Mouse (Mus musculus) 3T3-L1 (cell line): Measurements from ENCODE around the gene Atl3.
"Not testable (repeated sequence)": the region's sequence is repeated elsewhere in the genome, so short reads cannot be mapped to it uniquely, and the experiment has no call there.

Experiments
- DNase-seq: peaks from one replicate; pipeline ENCODE4 v3.0.0-alpha.2; 2015; ENCODE audit warnings: low read depth, low spot score

Gene Atl3

DNA sequence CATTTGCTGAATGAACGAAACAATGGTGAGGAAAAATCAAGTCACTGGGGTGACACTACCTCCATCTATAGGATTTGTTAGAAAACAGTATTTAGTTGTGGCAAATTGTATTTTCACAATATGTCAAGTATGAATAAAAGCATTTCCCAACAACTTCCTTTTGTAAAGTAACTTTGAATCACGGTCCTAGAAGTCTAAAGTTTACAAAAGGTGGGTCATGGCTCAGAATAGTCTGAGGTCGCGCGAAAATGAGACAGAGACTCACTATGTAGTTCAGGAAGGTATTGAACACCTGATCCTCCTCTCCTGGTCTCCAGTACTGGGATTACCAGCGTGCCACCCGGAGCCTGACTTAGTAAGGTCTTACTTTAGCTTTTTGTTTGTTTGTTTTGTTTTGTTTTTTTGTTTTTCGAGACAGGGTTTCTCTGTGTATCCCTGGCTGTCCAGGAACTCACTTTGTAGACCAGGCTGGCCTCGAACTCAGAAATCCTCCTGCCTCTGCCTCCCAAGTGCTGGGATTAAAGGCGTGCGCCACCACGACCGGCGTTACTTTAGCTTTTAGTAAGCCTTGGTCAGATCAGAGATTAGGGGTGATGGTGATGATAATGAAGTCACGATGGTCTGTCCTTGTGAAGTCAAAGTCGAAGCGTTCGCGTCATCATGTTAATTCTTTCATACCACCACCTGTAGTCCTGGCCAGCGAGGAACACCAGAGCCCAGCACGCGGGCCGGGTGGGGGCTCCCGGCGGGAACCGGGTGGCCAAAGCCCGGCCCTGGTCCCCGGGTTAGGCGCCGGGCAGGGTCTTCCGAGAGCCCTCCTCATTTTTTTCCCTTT is at the start of gene Atl3:
TSS of gene Atl3 (plus strand) at position 689 of the 835 bp plus-strand sequence.
- no peak for DNase-seq

DNA sequence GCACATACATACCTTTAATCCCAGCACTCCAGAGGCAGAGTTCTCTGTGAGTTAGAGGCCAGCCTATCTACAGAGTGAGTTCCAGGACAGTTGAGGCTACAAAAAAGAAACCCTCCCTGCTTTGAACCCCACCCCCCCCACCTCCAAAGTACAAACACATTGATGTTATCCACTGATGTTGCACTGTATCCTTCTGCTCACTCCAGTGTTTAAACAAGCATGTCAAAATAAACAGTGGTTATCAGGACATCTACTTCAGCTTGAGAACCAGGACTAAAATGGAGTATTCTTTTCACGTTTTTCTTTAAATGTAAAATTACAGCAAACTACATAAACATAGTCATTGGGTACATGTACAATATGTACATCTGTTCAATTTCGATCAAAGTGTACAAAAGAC is 48.7 kb upstream of the Atl3 start:
- no peak for DNase-seq

DNA sequence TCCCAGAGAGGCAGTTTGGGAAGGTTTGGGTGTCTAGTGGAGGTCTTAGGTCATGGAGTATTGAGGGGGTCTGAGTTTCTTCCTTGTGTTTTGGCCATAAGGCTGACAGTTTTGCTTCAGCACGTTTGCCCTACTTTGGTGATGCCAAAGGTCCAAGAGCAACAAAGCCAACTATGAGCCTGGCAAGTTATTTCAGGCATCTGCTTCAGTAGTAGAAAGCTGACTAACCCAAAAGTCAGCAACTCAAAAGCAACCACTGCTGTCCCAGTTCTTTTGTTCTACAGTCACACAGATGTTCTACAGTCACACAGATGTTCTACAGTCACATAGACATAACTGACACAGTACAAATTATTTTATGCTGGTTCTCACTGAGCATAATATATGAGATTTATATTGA is 48.2 kb upstream of the Atl3 start:
- DNase-seq = no peak

DNA sequence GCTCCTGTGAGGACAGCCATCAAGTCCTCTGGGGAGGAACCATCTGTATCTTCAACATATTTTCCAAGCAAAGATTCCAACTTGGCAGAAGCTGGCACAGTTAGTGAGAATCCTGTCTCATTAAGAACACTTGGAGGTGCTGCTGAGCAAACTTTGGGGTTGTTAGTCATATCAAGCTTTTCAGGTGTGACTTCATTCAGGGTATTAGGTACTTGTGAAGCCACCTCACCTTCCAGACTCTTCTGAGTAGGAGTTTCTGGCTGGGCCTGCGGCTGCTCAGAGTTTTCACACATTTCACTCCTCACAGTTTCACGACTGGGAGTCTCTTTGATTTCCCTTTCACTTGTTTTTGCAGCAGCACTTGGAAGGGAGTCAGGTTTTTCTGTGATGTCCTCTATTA is 37.0 kb upstream of the Atl3 start:
- peak; percentile 23 for DNase-seq

DNA sequence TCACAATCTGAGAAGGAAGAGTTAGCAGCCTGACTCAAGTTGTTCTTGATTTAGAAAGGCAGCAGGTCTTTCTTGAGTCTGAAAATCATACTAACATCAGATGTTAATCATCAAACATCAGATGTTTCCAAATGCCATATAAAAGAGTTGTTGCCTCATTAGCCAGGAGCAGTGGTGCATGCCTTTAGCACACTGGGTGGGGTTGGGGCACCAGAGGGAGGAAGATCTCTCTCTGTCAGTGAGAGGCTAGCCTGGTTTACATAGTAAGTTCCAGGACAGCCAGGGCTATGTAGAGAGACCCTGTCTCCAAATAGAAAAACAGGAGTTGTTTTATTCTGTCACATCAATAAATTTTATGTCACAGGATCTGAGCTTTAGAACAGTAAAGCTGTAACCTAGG is 34.9 kb upstream of the Atl3 start:
- no peak for DNase-seq

DNA sequence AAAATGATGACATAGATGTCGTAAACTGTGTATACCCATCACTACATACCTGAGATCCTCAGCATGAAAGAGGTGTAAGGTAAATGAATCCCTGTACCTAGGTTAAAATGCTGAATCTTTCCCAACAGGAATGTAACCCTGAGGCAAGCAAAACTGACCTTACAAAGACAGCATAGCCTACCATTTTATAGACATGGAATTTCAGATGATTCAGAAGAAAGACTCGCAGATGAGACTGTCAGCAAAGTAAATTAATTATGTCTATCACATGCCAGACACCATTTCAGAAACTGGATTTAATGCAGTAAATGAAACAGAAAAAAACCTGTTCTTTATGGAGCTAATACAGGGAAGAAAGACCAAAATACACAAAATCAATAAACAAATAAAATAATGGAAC is 34.5 kb upstream of the Atl3 start:
- DNase-seq = peak; percentile 39

DNA sequence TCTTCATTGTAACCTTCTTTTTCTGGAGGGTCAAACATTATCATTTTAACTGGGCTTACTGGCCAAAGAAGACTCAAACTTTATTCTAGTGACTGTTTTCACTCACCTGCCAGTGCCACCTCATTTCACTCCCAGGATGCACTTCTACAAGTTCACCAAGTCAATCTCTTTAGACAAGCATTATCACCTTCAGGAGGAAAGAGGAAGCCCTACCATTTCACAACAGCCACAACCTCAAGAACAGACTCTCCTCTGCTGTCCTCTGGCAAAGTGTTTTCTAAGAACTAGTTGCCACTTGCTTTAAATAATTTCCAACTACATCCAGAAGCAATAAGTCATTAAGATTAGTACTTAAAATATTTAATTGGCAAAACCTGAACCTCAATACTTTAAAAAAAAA is 25.9 kb upstream of the Atl3 start:
- no peak for DNase-seq

DNA sequence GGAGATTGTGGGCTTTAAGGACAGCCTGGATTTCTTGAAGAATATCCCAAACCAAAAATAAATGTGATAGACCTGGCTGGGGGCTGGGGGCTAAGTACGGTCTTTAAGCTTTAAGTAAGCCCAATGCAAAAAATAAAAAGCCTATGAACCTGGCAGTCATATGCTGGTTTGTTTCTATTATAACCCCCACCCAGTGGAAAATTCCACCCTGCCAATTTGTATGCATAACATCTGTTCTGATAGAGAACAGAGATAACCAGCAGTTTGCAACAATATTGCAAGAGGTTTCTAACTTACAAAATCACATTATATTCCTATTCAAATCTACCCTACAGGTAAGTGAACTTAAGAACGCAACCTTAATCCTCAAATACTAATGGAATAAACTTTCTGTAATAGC is 23.2 kb upstream of the Atl3 start:
- DNase-seq = no peak

DNA sequence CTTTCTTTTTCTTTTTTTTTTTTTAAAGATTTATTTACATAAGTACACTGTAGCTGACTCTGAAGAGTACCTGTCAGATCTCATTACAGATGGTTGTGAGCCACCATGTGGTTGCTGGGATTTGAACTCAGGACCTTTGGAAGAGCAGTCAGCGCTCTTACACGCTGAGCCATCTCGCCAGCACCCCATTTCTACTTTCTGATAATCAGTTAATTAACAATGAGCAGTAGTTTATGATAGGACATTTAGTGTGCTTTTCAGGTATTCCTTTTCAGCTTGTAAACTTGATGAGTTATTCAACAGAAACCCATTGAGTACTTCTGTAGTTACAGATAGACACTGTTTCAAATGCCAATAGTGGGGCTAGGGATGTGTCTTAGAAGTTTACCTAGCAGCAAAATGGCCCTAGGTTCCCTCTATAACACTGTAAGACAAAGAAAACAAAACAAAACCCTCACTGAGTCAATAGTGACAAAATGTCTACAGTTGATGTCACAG is 14.0 kb upstream of the Atl3 start:
- no peak for DNase-seq

DNA sequence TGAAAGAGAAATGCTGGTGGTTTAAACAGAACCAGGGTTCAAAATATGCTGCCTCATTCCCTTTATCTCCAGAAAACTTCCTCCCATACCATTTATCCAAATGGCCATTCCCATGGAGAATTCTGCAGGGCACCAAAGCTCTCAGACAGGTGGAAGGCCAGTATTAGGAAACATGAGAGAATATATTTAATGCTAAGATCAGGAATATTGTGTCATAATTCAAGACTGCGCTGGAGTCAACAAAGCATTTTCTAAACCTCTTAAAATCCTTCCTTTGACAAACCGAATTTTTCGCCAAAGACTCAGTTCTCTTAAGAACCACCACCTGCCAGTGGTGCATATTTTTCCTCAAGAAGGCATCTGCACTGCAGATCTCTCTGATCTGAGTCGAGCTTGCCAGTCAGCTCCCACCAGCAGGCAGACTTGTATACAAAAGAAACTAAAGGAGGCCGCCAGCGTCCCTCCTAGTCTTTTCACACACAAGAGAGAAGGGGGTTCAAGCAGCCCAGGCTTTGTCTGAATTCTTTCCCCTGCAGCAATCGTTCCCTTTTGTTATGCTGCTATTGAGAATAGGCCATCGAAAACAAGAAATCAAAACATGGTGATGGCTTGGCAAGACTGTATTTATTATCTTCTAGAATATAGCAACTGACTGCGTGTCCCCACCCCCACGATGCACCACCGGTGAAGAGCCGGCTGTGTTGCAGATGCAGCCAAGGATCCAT is 12.1 kb upstream of the Atl3 start:
- DNase-seq = peak; percentile 65

DNA sequence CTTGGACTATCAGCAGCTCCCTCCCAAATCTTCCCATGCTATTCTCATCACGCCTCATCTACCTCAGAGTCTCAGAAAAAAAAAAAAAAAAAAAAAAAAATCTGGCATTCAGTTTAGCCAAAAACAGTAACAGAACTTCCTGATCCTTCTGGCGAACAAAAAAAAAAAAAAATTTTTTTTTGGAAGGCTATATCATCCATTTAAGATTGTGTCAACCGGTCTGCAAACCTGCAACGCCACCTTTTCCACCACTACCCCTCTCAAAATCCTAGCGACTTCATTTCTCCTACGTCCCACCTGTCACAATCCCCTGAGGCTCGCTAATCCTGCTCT is 11.6 kb upstream of the Atl3 start:
- DNase-seq = no peak

DNA sequence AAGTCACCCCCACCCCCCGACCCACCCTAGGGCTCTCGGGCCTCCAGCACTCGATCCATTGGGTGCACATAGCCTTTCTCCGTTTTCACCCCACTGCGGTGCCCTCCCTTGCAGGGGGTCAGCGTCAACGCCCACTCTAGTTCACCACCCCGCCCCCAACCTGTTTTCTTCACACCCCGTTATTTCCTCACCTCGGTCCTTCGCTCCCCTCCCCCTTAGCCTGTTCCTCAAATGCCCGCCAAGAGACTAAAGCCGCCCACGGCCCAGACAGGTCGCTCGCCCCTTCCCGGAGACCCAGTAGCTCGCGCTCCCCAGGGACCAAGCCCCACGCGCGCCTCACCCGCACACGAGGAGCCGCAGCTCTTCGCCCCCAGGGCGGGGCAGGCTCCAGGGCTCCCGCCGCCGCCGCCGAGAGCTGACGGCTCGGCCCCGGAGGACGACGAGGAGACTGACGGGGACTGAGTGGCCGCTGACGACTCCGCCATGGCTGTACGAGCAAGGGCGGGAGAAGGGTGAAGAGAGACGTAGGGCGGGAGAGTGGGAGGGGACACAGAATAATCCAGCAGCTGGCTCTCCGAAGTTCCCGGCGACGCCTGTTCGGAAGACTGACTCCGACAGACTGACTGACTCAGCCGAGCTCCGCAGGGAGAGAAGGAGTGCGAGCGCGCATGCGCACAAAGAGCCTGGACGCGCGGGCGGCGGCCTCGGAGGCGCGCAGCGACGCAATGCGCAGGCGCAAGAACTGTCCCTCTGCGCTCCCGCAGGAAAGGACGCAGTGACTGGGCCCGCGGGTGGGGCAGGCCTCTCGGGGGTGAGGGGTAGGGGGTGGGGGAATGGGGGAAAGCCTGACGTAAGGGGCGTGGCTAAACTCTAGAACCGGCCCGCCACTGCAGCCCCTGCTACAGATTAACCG is 11.0 kb upstream of the Atl3 start, which contains the start of gene Rtn3:
TSS of gene Rtn3 (minus strand) at position 683 of the 913 bp plus-strand sequence.
- DNase-seq = peak; percentile 98

DNA sequence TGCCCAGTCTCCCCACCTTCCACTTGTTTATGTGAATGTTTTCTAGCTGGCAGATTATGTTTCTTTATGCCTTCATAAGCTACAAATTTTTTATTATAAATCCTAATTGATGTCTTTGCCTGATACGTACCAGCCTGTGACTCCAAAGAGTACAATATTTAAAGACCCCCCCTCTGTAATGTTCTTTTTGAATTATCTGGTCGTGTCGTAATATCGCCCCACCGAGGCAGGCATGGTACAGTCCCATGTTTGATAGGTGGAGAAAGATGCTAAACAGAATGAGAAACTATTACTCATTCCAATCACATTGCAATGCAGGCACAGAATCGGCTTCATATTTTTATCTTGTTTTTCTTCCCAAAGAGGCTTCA is 10.3 kb upstream of the Atl3 start:
- peak; percentile 81 for DNase-seq

DNA sequence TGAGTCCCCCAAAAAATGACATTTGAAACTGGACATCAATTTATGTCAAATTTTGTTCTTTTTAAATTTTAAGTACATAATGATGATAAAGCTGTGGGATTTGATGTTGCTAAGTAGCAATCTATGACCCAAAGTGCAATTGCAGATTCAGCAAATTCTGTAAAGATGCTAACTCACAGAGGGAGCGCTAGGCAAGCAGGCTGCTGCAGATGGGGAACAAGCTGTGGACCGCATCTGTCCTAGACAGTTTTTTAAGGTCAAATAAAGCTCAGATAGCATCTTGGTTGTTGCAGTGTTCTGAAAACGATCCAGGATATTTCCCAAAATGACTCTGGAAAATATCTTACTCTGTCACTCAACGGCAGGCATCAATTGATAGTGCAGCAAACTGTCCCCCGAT is 9.8 kb upstream of the Atl3 start:
- peak; percentile 66 for DNase-seq

DNA sequence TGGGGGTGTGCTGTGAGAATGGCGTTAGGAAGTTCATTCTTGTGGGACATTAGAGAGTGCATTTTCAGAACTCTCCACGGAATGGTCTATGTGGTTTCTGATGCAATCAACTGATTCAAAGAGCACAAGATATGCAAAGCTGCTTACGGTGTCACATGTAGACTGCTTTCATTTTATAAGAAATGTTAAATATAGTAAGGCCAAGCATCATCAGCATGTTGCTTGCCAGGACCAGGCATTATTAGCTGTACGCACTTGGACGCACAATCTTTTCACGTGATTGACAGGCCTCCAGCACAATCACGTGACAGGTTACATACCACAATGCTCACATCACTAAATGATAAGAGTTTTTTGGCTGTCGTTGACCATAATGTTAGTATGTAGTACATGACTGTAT is 6.2 kb upstream of the Atl3 start:
- DNase-seq = peak; percentile 73

DNA sequence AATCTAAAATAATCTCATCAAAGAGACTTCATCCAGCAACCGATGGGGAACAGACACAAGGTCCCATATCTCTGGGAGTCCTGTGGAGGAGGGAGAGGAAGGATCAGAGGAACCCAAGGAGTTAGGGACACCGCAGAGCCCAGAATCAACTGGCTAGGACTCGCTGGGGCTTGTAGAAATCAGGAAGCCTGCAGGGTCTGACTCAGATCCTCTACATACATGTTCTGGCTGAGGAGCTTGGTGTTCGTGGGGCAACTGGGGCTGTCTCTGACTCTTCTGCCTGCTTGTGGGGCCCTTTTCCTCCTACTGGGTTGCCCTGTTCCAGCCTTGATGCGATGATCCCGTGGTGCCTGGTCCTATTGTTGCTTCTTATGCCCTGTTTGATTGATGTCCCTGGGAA is 1.9 kb upstream of the Atl3 start:
- no peak for DNase-seq

DNA sequence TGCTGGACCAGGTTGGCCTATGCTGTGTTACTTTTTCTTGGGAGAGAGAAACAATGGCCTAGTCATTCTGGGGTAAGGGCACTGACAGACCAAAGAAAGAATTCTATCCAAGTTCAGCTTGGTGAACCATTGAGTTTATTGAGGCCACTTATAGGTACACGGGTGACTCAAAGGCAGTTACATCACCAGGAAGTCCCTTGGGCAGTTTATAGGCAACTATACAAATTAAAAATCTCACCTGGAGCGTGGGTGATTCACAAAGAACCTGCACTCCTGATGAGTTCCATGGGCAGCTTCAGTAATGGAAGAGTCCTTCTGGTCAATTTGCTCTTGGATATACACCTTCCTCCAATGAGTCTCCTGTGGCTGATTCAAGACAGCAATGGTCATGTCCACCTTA is 1.2 kb upstream of the Atl3 start:
- DNase-seq = no peak

DNA sequence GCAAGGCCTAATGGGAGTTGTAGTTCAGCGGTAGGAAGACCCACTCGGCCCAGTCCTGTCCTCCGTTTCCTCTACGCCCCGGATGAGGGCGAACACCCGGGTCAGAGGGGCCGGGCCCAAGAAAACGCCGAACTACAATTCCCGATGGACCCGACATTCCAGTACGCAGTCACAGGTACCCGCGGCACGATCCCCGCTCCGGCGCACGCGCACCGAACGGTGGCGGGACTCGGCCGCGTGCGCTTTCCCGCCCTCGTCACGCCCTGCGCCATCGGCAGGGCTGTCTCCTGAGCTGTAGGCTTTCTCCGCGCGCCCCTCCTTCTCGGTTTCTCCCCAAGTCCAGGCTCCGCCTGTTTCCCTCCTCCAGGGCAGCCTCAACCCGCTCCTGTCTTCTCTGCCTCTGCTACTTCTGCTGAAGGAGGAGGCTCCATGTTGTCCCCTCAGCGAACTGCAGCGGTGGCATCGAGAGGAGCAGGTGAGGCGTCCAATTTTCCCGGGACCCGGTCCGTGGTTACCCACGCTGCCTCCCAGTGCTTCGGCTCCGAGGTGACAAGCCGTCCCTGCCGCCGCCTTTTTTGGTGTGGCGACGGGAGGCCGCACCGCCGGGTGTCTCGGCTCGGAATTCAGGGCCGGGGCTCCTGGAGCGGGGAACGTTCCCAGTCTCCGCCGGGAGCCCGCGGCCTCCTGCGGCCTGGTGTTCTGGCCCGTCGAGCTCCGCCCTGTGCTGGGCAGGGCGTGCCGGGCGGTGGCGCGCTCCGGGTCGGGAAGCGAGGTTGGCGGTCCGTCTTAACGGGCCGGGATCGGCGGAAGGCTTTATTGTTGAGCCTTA is 561 bp downstream of the Atl3 start:
- peak; percentile 97 for DNase-seq

DNA sequence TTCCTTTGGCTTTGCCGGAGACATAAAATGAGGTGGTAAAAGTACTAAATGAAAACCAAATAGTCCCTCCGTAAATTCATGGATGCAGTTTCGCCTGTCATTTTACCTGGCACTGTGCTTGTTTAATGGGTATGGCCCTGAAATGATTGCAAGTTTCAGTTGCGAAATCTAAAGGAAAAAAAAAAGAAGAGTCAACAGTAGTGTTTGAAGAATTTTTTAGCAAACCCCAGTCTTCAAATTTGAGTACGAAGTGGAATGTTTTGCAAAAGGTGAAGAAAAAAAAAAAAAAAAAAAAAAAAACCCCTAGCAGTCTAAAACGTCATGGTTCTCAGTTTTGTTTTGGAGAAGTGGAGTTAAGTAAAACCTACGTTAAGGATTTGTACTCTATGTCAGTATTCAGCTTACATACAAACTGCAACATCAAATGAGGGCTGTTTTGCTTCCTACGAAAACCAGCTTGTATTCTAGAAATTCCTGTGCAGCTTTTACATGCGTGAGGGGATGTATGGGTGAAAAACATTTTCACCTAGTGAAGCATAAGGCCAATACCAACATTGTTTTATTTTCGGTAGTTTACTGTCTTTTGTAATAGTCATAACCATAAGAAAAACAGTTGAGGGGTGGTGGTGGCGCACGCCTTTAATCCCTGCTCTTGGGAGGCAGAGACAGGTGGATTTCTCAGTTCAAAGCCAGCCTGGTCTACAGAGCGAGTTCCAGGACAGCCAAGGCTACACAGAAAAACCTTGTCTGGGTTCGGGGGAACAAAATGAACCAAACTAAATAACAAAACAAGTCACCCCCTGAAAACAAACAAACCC is 1.6 kb downstream of the Atl3 start:
- peak; percentile 53 for DNase-seq

DNA sequence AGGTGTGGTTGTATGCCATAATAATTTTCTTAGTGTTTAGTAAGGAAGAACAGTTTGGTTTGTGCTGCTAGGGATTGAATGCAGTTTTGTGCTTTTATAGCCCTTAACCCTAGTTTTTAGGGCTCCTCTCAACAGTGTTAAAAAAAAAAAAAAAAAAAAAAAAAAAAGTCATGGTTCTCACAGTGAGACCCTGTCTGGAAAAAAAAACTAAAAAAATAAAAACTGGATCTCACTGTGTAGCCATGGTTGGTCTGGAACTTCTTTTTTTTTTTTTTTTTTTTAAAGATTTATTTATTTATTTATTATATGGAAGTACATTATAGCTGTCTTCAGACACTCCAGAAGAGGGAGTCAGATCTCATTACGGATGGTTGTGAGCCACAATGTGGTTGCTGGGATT is 2.2 kb downstream of the Atl3 start:
- not testable (repeated sequence) for DNase-seq
